Mouse (Mus musculus): ENCODE results near the gene Mbnl2.

GRCm38 (mm10) chr14:120370631-120371030, 95.2 kb downstream of the Mbnl2 start:
- TF ChIP-seq CTCF (IDR thresholded peaks at IDR 0.05; ENCODE audit: borderline replicate concordance, insufficient read depth, low read depth, low read length) = no peak
- no peak for TF ChIP-seq POLR2A (IDR thresholded peaks at IDR 0.05; ENCODE audit: borderline replicate concordance, insufficient read depth, low read length)
